Mouse (Mus musculus) E14TG2a.4 (cell line): ENCODE data around the gene Barhl2.

Source experiments
- H3K27me3 ChIP-seq: 2 replicates; pipeline ENCODE4 v1.6.1; 2014; ENCODE audit warnings: low read length, control low read depth; ENCODE audit not compliant: insufficient read depth
- H3K36me3 ChIP-seq: 2 replicates; pipeline ENCODE4 v1.6.1; 2014; ENCODE audit warnings: low read length, control low read depth; ENCODE audit not compliant: insufficient read depth
- H3K4me1 ChIP-seq: replicated peaks from 2 replicates; pipeline ENCODE4 v1.6.1; 2014; ENCODE audit warnings: low read depth, low read length, control low read depth
- H3K4me3 ChIP-seq: replicated peaks from 2 replicates; pipeline ENCODE4 v1.5.1; 2014; ENCODE audit warnings: mild to moderate bottlenecking, low read length
- H3K9me3 ChIP-seq: 2 replicates; pipeline ENCODE4 v1.6.1; 2014; ENCODE audit warnings: low read length, control low read depth
- CTCF ChIP-seq: conservative IDR thresholded peaks from 2 replicates; pipeline ENCODE4 v1.5.1; 2014; ENCODE audit warnings: low read length
- NANOG ChIP-seq: IDR thresholded peaks from 2 replicates; pipeline ENCODE4 v1.6.1; 2014; ENCODE audit warnings: borderline replicate concordance, low read length, mixed read lengths
- POU5F1 ChIP-seq: IDR thresholded peaks from 2 replicates; pipeline ENCODE4 v1.6.1; 2014; ENCODE audit warnings: low read length, borderline replicate concordance

Barhl2 gene

GRCm38 (mm10) chr5:106457986-106458476, at the start of gene Barhl2:
Barhl2 (minus strand) TSS chr5:106458166.
- Histone ChIP-seq H3K9me3 (no peaks in the 10 kb centered on the region), H3K4me1 (peaks cover 51% of the 10 kb centered on the region), H3K36me3 (no peaks in the 10 kb centered on the region), H3K27me3 (peaks cover 95% of the 10 kb centered on the region), H3K4me3 (peak within 1 kb of the TSS; percentile 77)
- TF ChIP-seq CTCF, result no peak
- TF ChIP-seq POU5F1, result no peak

- peaks cover 6% of the 10 kb centered on the region; the same call in 1 of the 2 replicates for H3K4me1 ChIP-seq
- H3K4me3 ChIP-seq, result no peak overlapping the region
- TF ChIP-seq POU5F1 (no peak), CTCF (no peak), NANOG (no peak)
- H3K9me3 ChIP-seq, result no peaks in the 10 kb centered on the region
- no peaks in the 10 kb centered on the region for H3K36me3 ChIP-seq
- no peaks in the 10 kb centered on the region for H3K27me3 ChIP-seq
These were observed 48.1 kb upstream of the Barhl2 start for GRCm38 (mm10) chr5:106506061-106506460.

- Histone ChIP-seq H3K36me3 (no peaks in the 10 kb centered on the region), H3K27me3 (peaks cover 7% of the 10 kb centered on the region; the same call in 1 of the 2 replicates), H3K4me1 (peaks cover 6% of the 10 kb centered on the region; the same call in 1 of the 2 replicates), H3K9me3 (no peaks in the 10 kb centered on the region), H3K4me3 (no peak overlapping the region)
- TF ChIP-seq NANOG, result no peak
- TF ChIP-seq CTCF, result no peak
- TF ChIP-seq POU5F1, result no peak
These were observed 44.9 kb upstream of the Barhl2 start for GRCm38 (mm10) chr5:106502684-106503545.

DNA sequence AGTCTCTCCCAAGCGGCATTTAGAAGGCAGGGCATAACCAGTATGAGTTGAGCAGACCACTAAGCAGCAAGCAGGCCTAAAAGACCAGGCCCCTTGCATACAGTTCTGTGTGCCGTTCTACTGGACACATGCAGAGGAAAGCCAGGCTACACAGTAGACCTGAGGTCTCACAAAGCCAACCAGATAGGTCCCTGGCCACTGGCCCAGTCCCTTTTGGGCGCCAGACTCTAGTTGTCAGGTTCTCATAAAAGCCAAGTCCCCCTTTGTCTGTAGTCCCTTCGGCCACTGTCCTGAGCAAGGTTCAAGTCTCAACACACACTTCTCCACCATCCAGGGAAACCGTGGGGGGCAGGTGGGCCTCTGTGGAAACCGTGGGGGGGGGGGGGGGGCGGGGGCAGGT, 44.3 kb upstream of the Barhl2 start:
- H3K9me3 ChIP-seq, result no peaks in the 10 kb centered on the region
- H3K36me3 ChIP-seq, result no peaks in the 10 kb centered on the region
- peaks cover 6% of the 10 kb centered on the region; the same call in 1 of the 2 replicates for H3K4me1 ChIP-seq
- no peak for TF ChIP-seq NANOG
- H3K27me3 ChIP-seq, result peaks cover 7% of the 10 kb centered on the region; the same call in 1 of the 2 replicates
- H3K4me3 ChIP-seq, result no peak overlapping the region

- Histone ChIP-seq H3K4me1 (no peaks in the 10 kb centered on the region), H3K27me3 (no peaks in the 10 kb centered on the region), H3K4me3 (no peak overlapping the region), H3K9me3 (no peaks in the 10 kb centered on the region), H3K36me3 (no peaks in the 10 kb centered on the region)
- no peak for TF ChIP-seq NANOG
- TF ChIP-seq CTCF, result no peak
- no peak for TF ChIP-seq POU5F1
These were observed 33.8 kb upstream of the Barhl2 start for GRCm38 (mm10) chr5:106491771-106492170.

GRCm38 (mm10) chr5:106472105-106472500, 14.1 kb upstream of the Barhl2 start:
- H3K4me3 ChIP-seq, result no peak overlapping the region
- peaks cover 26% of the 10 kb centered on the region for H3K4me1 ChIP-seq
- H3K36me3 ChIP-seq, result no peaks in the 10 kb centered on the region
- no peak for TF ChIP-seq NANOG
- no peak for TF ChIP-seq CTCF
- no peak for TF ChIP-seq POU5F1
- no peaks in the 10 kb centered on the region for H3K9me3 ChIP-seq
- H3K27me3 ChIP-seq, result peaks cover 63% of the 10 kb centered on the region

- TF ChIP-seq NANOG (no peak), CTCF (no peak), POU5F1 (no peak)
- Histone ChIP-seq H3K27me3 (peaks cover 70% of the 10 kb centered on the region), H3K4me3 (no peak overlapping the region), H3K4me1 (peaks cover 29% of the 10 kb centered on the region), H3K36me3 (no peaks in the 10 kb centered on the region), H3K9me3 (no peaks in the 10 kb centered on the region)
These were observed 13.5 kb upstream of the Barhl2 start for GRCm38 (mm10) chr5:106471235-106472104.

GRCm38 (mm10) chr5:106465129-106465790, 7.3 kb upstream of the Barhl2 start:
- peaks cover 100% of the 10 kb centered on the region for H3K27me3 ChIP-seq
- peaks cover 60% of the 10 kb centered on the region for H3K4me1 ChIP-seq
- H3K4me3 ChIP-seq, result no peak overlapping the region
- H3K9me3 ChIP-seq, result no peaks in the 10 kb centered on the region
- H3K36me3 ChIP-seq, result no peaks in the 10 kb centered on the region
- TF ChIP-seq POU5F1 (no peak), CTCF (no peak), NANOG (no peak)
